Mouse (Mus musculus) cerebellum, postnatal 4 days (tissue): Measurements from ENCODE around the gene Jdp2.

Experiments used
- DNase-seq, 2 experiments: peaks; one replicate each; pipeline ENCODE4 v3.0.0; 2022; ENCODE audit warnings: low spot score in 2 of 2, mixed read lengths in 1 of 2

Jdp2 gene

DNA sequence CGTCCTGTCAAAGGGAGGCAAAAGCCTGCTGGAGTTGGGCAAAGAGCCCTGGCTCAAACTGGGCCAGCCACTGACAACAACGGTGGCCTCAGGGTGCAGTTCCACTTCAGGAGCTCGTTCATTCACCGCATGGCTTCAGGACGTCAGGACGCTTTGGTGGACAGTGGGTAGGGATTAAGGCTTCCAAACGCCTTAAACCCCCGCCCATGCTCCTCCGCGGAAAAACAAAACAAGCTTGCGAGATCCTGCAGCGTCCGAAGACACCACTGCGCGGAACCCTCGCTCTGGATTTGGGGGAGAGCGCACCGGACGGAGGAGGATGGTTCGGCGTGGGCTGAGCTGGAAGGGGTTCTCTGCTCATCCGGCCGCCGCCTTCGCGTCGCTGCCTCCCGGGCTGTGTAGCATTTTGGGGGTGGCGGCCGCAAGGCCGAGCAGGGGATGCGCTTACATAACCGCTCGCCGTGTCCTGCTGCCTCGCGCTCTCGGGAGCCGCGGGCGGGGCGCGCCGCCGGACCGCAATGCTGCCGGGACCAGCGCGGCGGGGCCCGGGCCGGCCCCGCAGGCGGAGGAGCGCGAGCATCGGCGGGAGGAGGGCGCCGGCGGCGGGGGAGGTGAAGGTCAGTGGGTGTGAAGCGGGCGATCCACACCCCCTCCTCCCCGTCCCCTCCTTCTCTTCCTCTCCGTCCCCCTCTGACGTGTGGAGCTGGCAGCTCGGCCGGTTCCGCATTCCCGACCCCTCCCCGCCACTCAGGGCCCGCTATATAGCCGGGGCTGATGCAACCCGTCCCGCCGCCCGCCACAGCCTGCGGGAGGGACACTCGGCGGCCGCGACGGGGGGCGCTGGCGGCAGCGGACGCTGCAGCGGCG lies at the start of gene Jdp2:
Gene Jdp2, plus strand, starts transcription at position 417 of the 867 bp plus-strand sequence.
- DNase-seq: peak; percentile 68 to 71

DNA sequence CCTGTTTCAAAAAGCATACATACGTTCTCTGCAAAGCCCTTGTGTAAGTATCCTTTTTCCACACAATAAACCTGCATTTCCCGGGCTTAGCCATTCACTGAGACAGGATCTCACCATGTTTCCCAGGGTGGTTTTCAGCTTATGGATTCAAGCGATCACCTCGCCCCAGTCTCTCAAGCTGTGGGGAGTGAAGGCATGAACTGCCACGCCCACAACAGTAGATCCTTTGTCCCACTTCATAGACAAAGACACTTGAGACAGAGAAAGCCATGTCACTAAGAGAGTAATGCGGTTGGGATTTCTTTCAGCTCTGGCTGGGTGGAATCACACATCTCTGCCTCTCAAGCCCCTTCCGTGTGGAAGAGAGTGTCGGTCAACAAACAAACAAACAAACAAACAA lies 49.2 kb upstream of the Jdp2 start:
- no peak for DNase-seq

- no peak for DNase-seq
Measured at GRCm38 (mm10) chr12:85550435-85550834, 48.4 kb upstream of the Jdp2 start.

DNA sequence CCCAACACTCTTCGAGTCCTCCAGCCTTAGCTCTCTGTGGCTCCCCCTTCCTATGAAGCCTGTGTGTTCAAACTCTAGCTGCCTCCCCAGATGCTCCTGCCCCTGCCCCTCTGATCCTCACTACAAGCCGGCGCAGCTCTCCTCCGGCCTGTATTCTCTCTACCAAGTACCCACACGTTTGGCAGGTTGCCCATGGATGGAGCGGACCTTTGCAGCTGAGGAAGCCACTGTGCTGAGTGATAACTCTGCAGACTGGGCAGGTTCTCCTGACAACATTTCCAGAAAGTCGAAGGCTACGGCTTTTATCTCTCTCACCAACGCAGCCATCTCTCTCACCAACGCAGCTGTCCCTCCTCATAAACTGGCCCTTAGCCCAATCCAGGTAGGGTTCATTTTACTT lies 39.5 kb upstream of the Jdp2 start:
- DNase-seq: no peak

DNA sequence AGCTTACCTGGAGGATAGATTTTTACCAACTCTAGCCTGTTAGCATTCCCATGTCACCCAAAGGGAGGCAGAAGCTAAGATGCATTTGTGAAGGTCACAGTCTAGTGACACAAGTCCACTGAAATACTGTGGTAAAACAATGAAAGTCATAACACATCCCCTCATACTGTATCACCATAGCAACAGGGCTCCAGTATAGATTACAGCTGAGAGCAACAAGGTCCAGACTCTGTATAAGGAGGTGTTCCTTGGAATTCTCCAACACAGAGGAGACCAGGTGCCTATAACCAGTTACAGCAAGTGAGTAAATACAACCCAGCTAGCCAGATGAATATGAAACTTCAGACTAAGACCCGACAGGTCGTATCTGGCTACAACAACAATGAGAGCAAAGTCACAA lies 33.4 kb upstream of the Jdp2 start:
- no peak for DNase-seq

DNA sequence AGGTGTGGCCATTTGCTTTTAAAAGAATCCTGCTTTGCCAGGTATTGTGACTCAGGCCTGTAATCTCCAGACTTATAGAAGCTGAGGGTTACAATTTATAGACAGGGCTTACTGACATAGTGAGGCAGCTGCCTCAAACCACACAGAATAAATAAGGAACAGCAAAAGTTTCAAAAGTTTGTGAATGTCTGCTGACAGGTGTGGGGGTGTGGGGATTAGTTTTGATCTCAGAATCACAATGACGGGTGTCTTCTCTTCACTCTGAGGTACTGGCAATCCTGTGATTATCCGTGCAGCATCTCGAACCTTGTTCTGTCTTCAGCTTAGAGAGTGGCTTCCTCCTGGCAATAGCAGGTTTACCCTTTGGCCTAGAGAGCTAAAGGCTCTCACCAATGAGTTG lies 30.5 kb upstream of the Jdp2 start:
- no peak for DNase-seq

DNA sequence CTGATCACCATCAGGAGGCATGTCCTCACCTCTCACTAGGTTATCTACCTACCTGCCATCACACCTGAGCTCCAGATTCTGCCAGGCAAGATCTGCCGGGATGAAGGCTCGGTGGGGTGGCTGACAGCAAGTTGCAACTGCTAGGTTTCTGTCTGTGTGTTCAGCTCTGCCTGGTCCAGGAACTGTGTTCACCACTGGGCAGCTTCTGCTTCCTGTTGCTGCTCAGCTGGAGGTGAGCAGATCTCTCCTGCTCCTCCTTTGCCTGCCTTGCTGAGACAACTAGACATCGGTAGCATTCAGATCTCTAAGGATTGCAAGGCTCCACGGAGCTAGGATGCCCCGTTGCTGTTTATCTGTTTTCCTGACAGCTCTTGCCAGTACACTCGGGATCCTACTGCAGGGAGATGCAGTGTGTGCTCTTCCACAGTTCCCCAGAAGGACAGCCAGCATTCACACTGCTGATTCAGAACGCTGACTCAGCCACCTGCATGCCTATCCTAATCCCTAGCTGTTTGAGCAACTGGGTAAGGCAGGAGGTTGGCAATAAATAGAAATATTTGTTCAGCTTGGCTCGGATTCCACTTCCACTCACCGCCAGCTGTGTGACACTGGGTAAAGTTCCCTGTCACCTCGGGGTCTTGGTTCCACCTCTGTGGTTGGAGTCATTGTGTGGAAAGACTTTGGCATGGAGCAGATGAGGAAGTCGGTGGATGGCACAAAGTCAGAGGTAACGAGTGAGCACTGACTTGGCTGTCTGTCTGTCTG lies 29.3 kb upstream of the Jdp2 start:
- DNase-seq: no peak

DNA sequence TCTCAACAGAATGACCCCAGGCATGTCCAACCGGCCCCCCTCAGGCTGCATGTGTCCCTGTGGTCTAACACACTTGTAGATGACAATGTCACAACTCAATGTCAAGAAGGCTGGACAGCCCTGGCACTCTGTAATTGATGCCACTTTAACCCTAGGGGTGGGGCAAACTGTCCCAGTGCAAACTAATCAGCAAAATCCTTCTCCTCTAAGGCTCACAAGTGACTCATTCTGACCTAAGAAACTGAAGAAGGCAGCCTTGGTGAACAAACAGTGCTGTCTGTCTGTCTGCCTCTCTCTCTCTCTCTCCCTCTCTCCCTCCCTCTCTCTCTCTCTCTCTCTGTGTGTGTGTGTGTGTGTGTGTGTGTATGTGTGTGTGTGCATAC lies 28.7 kb upstream of the Jdp2 start:
- no peak for DNase-seq

- peak in 1 of 2 experiments; percentile 58 for DNase-seq
Measured at GRCm38 (mm10) chr12:85571312-85571711, 27.5 kb upstream of the Jdp2 start.

- peak in 1 of 2 experiments; percentile 70 for DNase-seq
Measured at GRCm38 (mm10) chr12:85572047-85572475, 26.8 kb upstream of the Jdp2 start.

- no peak for DNase-seq
Measured at GRCm38 (mm10) chr12:85574806-85575495, 23.9 kb upstream of the Jdp2 start.

DNA sequence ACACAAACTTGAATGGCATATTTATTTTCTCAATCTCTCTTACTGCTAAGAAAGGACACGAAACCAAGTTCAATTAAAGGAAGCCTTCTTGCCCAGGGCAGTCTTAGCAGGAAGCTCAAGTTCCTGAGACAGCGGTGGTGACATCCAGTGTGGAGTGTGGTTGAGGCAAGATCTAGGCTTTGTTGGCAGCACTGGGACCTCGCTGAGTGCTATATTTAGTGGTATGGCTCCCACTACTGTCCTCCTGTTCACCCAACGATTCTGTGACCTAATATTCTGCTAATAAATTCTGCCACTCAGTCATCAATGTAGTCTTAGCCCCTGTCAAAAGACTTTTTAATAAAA lies 23.4 kb upstream of the Jdp2 start:
- no peak for DNase-seq

- no peak for DNase-seq
Measured at GRCm38 (mm10) chr12:85581261-85582066, 17.4 kb upstream of the Jdp2 start.

GRCm38 (mm10) chr12:85582067-85582316 lies 16.8 kb upstream of the Jdp2 start:
- DNase-seq: no peak

DNA sequence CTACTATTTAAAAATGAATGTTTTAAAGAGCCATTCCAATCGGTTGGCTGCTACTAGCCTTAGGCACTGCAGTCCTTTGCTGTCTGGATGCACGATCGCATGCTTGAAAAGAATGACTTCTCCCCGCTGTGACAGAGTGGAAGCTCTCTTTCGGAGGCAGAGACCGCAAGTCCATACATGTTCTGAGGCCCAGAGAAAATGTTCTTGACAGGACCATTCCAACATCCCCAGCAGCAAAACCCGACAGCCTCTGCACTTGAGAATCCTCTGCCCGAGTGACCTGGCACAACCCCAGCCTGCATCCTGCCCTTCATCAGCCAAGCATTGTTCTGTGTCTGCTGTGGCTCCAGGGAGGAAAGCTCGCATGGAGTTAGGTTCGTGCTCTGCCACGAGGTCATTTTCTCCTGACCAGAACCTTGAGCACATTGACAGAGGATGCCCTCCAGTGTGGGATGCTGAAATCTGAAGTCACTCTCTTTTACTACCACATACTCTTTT lies 13.0 kb upstream of the Jdp2 start:
- no peak for DNase-seq

GRCm38 (mm10) chr12:85589870-85590382 lies 8.9 kb upstream of the Jdp2 start:
- DNase-seq: no peak

- no peak for DNase-seq
Measured at GRCm38 (mm10) chr12:85592943-85593342, 5.9 kb upstream of the Jdp2 start.

GRCm38 (mm10) chr12:85594390-85594789 lies 4.4 kb upstream of the Jdp2 start:
- DNase-seq: no peak

GRCm38 (mm10) chr12:85598053-85598452 lies 774 bp upstream of the Jdp2 start:
- no peak for DNase-seq

GRCm38 (mm10) chr12:85599478-85600152 lies 788 bp downstream of the Jdp2 start:
- peak in 1 of 2 experiments; percentile 36 for DNase-seq

GRCm38 (mm10) chr12:85600637-85601036 lies 1.8 kb downstream of the Jdp2 start:
- no peak for DNase-seq
